Mouse (Mus musculus): ENCODE measurements at regions not wholly inside any gene's neighbourhood (a gene's known extent, or its start where the extent isn't known, plus 50 kb on each side); places are given as distances from the start of the nearest gene placed in this dataset.

GRCm38 (mm10) chr3:117038928-117039300, 70.1 kb upstream of the Palmd start:
- no peak for ATAC-seq (ENCODE audit: poor library complexity, severe bottlenecking)

GRCm38 (mm10) chr3:117038280-117038927, 69.6 kb upstream of the Palmd start:
- no peak for ATAC-seq (ENCODE audit: poor library complexity, severe bottlenecking)
